Mouse (Mus musculus) spleen, adult 2 months (tissue): Measurements from ENCODE around the gene Hist1h2bh. TPM values are rescaled to one million over a fixed set of nuclear protein-coding genes. Genes with fewer than 3 reads are reported as not detected.
"Not testable (repeated sequence)": the region's sequence is repeated elsewhere in the genome, so short reads cannot be mapped to it uniquely, and the experiment has no call there.

Experiments used
- DNase-seq, 2 experiments: peaks; one replicate each; pipeline versions ENCODE4 v3.0.0 to v3.0.0-alpha.2; 2012 to 2021; ENCODE audit warnings: low spot score in 2 of 2, low read depth in 1 of 2
- H3K27ac ChIP-seq: fragments of 200-500 bp; 2 replicates; pipeline ENCODE4 v1.5.1; 2012; ENCODE audit warnings: low read length, inconsistent platforms; ENCODE audit not compliant: insufficient read depth
- H3K27me3 ChIP-seq: fragments of 200-500 bp; 2 replicates; pipeline ENCODE4 v1.6.1; 2012; ENCODE audit warnings: mild to moderate bottlenecking, moderate library complexity, low read length, inconsistent platforms; ENCODE audit not compliant: control insufficient read depth, insufficient read depth
- H3K36me3 ChIP-seq: fragments of 200-500 bp; 2 replicates; pipeline ENCODE4 v1.6.1; 2012; ENCODE audit warnings: mild to moderate bottlenecking, low read length, inconsistent platforms; ENCODE audit not compliant: control insufficient read depth, insufficient read depth
- H3K4me1 ChIP-seq: fragments of 200-500 bp; 2 replicates; pipeline ENCODE4 v1.6.1; 2011; ENCODE audit warnings: inconsistent platforms; ENCODE audit not compliant: control insufficient read depth, insufficient read depth, insufficient read length
- H3K4me3 ChIP-seq: fragments of 200-500 bp; 2 replicates; pipeline ENCODE4 v1.5.1; 2011; ENCODE audit warnings: mild to moderate bottlenecking, inconsistent platforms; ENCODE audit not compliant: insufficient read depth, insufficient read length; ENCODE audit errors: extremely low read depth
- CTCF ChIP-seq: fragments of 200-500 bp; IDR thresholded peaks from 2 replicates; pipeline ENCODE4 v1.5.1; 2011; ENCODE audit warnings: mild to moderate bottlenecking, inconsistent platforms; ENCODE audit not compliant: insufficient read depth, insufficient read length, insufficient replicate concordance; ENCODE audit errors: extremely low read depth
- POLR2A ChIP-seq: fragments of 200-500 bp; IDR thresholded peaks from 2 replicates; pipeline ENCODE4 v1.6.1; 2011; ENCODE audit warnings: low read depth, low read length, inconsistent platforms
- WGBS: fragments of 180-500 bp; shearing (Covaris S2); methylation state at CpG from one replicate; pipeline ENCODE4 v1.1.7; 2018; 5-methylcytosine and 5-hydroxymethylcytosine counted together
- polyA plus RNA-seq: library from polyadenylated mRNA; depleted of rRNA; stranded (reverse); fragments of >200 nt; gene quantifications from 2 replicates; pipeline ENCODE4 v1.2.3, GENCODE M21; 2012; rRNA removed

Hist1h2bh gene
- polyA plus RNA-seq = 4.9 and 8.4 TPM in 2 replicates

DNA sequence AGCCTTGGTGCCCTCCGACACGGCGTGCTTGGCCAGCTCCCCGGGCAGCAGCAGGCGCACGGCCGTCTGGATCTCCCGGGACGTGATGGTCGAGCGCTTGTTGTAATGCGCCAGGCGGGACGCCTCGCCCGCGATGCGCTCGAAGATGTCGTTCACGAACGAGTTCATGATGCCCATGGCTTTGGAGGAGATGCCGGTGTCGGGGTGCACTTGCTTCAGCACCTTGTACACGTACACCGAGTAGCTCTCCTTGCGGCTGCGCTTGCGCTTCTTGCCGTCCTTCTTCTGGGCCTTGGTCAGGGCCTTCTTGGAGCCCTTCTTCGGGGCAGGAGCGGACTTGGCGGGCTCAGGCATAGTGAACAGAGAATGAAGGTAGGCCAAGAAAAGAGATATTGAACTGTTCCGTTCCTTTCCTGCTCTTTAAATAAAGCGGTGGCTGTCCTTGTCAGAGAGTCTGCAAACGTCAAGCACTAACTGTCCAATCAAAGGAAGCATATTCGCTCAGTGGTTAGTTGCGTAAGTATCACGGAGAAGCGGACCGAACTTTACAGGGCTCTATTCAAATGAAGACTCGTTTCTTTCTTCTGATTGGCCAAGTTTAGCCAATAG, at the start of gene Hist1h2bh:
Hist1h2bh (minus strand) TSS at position 394 of the 609 bp plus-strand sequence.
- not testable (repeated sequence) for H3K36me3 ChIP-seq, H3K27me3 ChIP-seq, H3K4me1 ChIP-seq
- under 1% methylated on average over 33 of the region's 42 CpGs for WGBS
- peak within 1 kb of the TSS; percentile 68 for H3K4me3 ChIP-seq
- H3K27ac ChIP-seq = peak within 1 kb of the TSS; percentile 96
- TF ChIP-seq POLR2A = peak; percentile 72
- peak; percentile 61 to 93 for DNase-seq

DNA sequence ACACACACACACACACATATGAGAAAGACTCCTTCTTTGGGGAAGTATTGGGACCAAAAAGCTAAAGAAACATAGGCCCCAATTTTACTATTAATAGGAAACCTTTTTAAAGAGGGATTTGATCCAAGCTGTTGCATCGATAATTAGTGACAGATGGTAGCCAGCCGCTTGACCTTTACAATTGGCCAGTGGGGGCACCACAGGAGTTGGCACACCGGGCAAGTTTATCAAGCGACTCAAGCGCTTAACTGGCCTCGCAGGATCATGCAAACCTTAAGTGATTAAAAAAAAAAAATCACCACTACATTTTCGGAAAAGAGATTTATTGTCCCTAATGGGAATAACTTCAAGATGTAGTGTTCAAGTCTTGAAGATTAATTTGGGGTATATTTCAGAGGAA, 49.4 kb upstream of the Hist1h2bh start:
- Histone ChIP-seq H3K27me3 (no peaks in the 10 kb centered on the region), H3K4me3 (no peak overlapping the region), H3K4me1 (0 out of 2 replicates have a peak, but pooled peaks cover 2% of the 10 kb centered on the region), H3K36me3 (no peaks in the 10 kb centered on the region), H3K27ac (no peak overlapping the region; the same call in 1 of the 2 replicates)
- 66% methylated on average over 7 of the region's 7 CpGs for WGBS
- TF ChIP-seq POLR2A (no peak), CTCF (no peak)
- no peak for DNase-seq

DNA sequence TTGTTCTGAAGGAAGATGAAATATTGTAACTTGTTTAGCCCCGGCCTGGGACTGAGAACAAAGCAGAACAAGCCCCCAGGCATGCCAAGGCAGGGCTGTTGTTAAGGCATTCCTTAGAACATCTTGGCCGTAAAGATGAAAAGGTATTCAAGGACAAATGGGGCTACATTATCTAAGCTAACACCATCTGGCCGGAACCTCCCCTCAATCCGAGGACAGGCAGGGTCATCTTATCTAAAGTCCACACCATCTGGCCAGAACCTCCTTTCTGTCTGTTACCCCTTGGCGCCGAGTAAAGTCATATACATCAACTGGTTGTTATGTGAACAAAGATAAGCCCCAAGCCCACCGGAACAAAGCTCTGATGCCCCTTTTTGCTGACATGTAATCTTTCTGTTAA, 48.7 kb upstream of the Hist1h2bh start:
- not testable (repeated sequence) for H3K27me3 ChIP-seq, H3K36me3 ChIP-seq, H3K4me3 ChIP-seq, H3K4me1 ChIP-seq, DNase-seq, H3K27ac ChIP-seq
- WGBS = 90% methylated on average over 7 of the region's 7 CpGs

DNA sequence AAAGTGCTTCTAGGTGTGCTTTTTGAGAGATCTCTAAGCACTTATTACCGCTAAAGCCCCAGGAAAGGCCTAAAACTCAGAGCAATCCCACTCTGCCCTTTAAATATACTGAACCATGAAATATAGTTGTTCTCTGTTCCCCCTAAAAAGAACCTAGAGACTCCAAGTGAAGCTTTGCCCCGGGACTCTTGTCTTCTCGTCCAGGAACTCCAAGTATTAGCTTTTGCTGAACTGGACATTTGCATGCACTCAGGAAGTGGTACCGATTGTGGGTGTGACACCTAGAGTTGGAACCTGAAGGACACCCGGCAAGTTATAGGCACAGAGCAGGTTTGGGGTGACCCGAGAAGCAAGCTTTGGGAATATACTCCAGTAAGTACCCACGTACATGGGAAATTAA, 48.0 kb upstream of the Hist1h2bh start:
- H3K4me1 ChIP-seq = 0 out of 2 replicates have a peak, but pooled peaks cover 2% of the 10 kb centered on the region
- H3K27ac ChIP-seq = no peak overlapping the region
- WGBS = 83% methylated on average over 7 of the region's 7 CpGs
- no peaks in the 10 kb centered on the region for H3K27me3 ChIP-seq
- DNase-seq = no peak
- no peaks in the 10 kb centered on the region for H3K36me3 ChIP-seq
- no peak overlapping the region for H3K4me3 ChIP-seq
- TF ChIP-seq CTCF (no peak), POLR2A (no peak)

DNA sequence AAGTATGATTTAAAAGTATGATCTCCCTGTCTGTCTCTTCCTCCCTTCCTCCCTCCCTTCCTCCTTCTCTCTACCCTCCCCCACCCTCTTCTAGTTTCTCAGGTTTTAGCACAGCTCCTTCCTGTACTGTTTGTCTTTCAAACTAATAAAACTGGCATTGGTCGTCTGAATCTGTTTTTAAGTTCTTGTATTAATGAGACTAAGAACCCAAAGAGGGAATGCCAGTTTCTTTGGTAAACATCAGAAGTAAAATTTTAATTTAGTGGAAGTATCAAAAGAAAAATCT, 43.7 kb upstream of the Hist1h2bh start:
- no peaks in the 10 kb centered on the region for H3K27me3 ChIP-seq
- WGBS = 2% methylated on average over 1 of the region's 1 CpGs
- DNase-seq = no peak
- H3K4me1 ChIP-seq = peaks cover 3% of the 10 kb centered on the region; the same call in 1 of the 2 replicates
- TF ChIP-seq POLR2A (no peak), CTCF (no peak)
- no peaks in the 10 kb centered on the region for H3K36me3 ChIP-seq
- no peak overlapping the region for H3K27ac ChIP-seq
- H3K4me3 ChIP-seq = peak overlapping the region; percentile 47; the same call in 1 of the 2 replicates

DNA sequence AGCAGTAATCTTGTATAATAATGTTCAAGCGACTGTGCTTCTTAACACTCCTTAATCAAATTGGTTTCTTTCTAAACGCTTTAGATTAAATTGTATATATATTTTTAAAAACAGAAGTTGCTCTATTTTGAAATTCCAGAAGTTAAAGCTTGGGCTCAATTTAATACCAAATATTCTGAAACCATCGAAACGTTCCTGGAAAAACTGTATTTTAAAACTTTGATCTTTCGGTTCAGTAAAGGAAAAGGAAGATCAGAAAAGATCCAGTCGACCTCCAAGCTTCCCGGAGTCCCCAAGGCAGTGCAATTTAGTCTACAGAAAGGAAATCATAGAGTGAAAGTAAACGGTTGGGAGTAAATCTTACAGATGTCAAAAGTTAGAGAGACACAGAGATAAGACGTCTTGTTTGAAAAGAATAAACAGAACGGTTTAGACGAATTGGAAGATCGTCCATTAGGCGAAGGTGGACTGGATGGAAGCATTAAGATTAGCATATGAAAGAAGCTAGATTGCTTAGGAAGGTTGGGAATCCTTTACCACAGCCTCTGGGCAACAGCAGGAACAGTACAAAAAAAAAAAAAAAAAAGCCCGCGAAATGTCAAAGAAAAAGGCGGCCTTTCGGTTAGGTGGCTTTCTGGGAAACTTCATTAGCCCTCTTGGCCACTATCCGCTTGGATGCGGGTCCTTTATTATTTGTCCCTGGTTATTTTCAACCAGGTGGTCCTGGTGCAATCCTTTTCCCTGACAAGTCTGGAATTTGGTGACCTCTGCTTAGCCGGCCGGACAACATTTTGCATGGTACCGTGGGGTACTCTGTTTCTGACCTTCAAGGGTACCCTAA, 43.1 kb upstream of the Hist1h2bh start:
- no peaks in the 10 kb centered on the region for H3K27me3 ChIP-seq
- peak overlapping the region; percentile 55 for H3K27ac ChIP-seq
- WGBS = 4% methylated on average over 22 of the region's 22 CpGs
- TF ChIP-seq CTCF = no peak
- TF ChIP-seq POLR2A = no peak
- H3K4me1 ChIP-seq = peaks cover 3% of the 10 kb centered on the region; the same call in 1 of the 2 replicates
- no peaks in the 10 kb centered on the region for H3K36me3 ChIP-seq
- DNase-seq = no peak
- H3K4me3 ChIP-seq = peak overlapping the region; percentile 47

DNA sequence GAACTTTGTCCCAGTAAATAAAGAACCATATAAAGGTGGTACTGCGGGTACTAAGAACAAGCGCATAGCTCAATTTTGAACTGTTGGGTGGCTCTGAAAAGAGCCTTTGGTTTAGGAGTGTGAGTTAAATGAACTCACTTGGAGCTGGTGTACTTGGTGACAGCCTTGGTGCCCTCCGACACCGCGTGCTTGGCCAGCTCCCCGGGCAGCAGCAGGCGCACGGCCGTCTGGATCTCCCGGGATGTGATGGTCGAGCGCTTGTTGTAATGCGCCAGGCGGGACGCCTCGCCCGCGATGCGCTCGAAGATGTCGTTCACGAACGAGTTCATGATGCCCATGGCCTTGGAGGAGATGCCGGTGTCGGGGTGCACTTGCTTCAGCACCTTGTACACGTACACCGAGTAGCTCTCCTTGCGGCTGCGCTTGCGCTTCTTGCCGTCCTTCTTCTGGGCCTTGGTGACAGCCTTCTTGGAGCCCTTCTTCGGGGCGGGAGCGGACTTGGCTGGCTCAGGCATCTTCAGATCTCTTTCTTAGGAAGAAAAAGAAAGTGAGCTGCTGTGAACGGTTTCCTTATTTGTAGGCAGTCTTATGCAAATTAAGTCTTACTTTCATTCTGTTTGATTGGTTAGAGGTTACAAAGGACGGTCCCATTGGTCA, 42.4 kb upstream of the Hist1h2bh start:
- peak; percentile 81 for TF ChIP-seq POLR2A
- peak; percentile 43 to 89 for DNase-seq
- under 1% methylated on average over 33 of the region's 36 CpGs for WGBS
- H3K4me3 ChIP-seq = peak overlapping the region; percentile 71
- H3K4me1 ChIP-seq, H3K36me3 ChIP-seq, H3K27me3 ChIP-seq: not testable (repeated sequence)
- H3K27ac ChIP-seq = peak overlapping the region; percentile 97
